Mouse (Mus musculus) left cerebral cortex, adult 9 months (tissue): Measurements from ENCODE around the gene Inpp5f.
"Not testable (repeated sequence)": the region's sequence is repeated elsewhere in the genome, so short reads cannot be mapped to it uniquely, and the experiment has no call there.

Source experiments
- DNase-seq, 2 experiments: peaks; one replicate each; pipeline ENCODE4 v3.0.0; 2022; ENCODE audit warnings: low spot score in 2 of 2

Gene Inpp5f

GRCm38 (mm10) chr7:128592936-128593241, 18.2 kb upstream of the Inpp5f start:
- DNase-seq, result no peak

- no peak for DNase-seq
Observed at GRCm38 (mm10) chr7:128596274-128596673, 14.9 kb upstream of the Inpp5f start.

DNA sequence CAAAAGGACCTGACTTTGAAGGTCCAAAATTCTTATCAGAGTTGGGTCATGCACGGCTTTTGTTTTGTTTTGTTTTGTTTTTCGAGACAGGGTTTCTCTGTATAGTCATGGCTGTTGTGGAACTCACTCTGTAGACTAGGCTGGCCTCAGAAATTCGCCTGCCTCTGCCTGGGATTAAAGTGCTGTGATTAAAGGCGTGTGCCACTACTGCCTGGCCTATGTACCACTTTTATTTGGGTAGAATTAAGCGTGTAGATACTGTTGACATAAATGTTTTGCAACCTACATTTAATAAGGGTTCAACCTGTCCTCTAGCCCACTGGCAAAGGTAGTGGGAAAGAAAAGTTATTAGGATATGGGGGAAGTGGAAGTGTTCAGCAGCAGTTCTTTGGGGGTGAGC, 12.1 kb upstream of the Inpp5f start:
- DNase-seq, result no peak

- DNase-seq, result no peak
Observed at GRCm38 (mm10) chr7:128601826-128602225, 9.3 kb upstream of the Inpp5f start.

DNA sequence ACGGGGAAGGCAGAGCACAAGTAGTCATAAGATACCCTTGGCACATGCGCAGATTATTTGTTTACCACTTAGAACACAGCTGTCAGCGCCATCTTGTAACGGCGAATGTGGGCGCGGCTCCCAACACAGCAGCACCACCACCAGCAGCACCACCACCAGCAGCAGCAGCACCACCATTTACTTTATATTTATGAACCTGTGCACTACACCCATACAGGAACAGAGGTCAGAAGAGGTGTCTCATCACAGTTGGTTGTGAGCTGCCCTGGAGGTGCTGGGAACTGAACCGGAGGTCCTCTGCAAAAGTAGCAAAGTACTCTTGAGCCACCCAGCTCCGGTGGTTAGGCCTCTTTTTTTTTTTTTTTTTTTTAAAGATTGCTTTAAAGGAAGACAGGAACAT, 1.2 kb upstream of the Inpp5f start:
- not testable (repeated sequence) for DNase-seq

DNA sequence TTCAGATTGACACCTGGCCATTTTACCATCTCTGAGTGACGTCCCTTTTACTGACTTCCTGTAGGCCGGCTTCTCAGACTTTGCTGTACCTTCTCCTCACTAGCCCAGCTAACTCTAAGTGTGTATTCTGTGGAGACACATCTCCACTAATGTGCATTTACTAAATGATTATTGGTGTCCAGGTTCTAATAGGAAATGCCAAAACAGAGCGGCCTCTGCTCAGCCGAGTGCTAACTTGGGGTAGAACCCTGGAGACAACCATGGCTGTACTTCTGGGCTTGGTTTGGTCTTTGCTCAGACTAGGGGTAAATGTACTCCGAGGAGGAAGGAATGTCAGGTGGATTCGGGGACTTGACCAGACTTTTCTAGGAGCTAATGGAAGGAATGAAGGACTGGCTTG, 638 bp upstream of the Inpp5f start:
- DNase-seq, result no peak

DNA sequence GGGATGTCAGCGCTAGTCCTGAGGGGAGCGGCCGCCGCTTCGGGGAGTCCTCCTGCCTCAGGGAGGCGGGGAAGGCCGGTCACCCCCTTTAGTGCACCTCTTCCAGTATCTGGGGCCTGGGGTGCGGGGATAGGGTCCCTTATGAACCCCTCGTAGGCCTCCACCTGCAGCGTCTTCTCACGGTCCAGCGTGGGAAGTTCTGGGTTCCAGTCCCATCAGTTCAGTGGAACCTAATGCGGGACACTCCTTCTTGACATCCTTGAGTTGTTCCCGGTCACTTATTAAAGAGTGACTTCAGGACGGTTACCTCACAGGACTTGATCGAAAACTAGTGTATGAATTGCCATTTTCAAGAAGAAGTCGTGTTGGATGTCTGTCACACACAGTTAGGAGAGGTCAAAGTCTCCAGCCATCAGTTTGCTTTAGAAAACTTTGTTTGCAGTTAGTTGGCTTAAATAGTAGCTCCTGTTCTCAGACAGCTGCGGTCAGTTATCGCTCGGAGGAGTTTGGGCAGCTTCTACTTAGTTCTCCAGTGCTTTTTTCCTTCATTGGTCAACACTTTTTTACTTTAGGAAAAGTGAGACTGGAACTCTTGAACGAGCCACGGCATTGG, 777 bp downstream of the Inpp5f start:
- DNase-seq, result no peak

DNA sequence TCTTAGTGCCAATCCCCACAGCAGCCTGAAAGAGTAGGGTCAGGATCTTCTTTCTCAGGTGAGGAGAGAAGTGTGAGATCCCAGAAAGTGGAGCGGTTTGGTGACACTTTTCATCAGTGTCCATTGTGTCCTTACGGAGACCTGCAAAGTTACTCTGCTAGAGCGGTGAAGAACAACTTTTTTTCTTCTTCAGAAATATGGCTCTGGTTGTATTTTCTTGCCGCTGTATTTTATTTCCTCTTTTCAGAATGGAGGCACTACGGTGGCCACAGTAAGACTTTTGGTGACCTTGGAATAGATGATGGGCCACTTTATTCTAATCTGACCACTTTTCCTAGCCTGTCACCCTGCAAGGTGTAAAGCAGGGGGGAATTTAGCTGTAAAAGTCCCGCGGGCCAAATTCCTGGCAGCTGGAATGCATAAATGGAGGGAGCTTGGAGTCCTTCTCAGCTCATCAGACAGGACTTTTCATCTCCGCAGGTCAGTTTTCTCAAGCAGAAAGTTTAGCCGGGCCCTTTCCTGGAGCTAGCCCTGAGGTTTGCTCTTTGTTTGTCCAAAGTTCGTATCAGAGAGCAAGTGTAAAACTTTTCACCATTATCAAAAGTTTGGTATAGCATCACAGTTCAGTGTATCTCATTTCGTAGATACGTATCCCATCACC, 1.5 kb downstream of the Inpp5f start:
- DNase-seq, result no peak

DNA sequence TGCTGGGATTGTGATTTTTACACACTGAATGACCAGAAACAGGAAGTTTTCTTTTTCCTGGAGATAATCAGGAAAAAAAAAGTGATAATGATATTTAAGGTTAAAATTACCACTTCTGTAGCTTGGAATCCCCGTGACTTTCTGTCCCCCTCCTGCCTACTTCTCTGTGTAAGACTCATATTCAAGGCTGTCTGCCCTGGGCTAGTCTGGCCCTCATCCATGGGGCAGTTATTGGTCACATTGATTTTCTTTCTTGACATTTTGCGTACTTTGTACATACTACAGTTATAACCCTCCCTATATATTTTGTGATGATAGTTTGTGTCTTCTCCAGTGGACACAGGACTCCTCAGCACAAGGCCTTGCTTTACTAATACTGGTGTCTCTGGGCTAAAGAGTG, 2.5 kb downstream of the Inpp5f start:
- DNase-seq, result no peak

GRCm38 (mm10) chr7:128617587-128617986, 6.5 kb downstream of the Inpp5f start:
- DNase-seq, result no peak

- no peak for DNase-seq
Observed at GRCm38 (mm10) chr7:128620178-128620577, 9.1 kb downstream of the Inpp5f start.

DNA sequence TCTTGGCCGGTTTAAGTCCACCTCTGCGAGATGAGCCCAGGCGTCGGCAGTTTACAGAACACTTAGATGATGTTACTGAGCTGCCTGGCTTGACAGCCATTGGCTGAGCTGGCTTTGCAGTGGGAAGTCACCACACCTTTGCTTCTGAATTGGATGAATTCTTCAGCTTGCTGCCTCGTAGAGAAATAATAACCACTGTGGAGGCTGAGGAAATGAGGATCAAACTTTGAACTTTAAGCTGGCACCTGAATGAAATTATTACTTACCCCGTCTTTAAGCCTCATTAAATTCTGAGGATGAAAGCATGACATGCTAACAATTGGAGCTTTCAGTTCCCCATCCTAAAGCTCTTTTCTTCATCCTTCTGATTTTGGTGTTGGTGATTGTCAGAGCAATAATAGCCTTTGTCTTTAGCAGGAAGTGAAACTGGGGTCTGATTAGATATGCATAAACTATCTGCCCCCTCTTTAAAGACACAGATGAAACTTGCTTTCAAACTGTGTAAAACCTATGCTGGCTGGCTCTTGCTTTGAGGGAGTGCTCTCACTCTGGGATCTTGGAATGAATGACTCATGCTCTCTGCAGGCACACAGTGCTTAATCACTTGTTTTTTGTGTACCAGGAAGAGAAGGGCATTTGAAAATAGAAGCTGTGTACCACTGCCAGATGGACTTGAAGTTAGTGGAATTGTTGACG, 11.3 kb downstream of the Inpp5f start:
- peak; percentile 42 to 61 for DNase-seq

GRCm38 (mm10) chr7:128622994-128623393, 11.9 kb downstream of the Inpp5f start:
- no peak for DNase-seq

DNA sequence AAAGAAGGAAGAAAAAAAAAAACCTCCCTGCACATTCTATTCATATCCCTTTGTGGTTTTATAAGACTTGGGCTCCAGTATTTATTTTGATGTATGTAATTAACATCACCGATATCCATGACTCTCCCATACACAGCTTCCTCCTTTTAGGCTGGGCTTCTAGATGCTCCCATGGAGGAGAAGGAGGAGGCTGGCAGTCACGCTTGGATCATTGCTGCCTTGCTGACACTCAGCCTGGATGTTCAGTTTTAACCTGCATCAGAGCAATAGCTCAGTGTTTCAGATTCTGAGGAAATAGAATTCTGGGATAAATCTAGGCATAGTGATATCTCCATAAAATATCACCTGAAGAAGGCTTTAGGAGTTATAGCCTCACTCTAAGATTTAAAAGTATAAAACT, 14.3 kb downstream of the Inpp5f start:
- DNase-seq, result no peak

GRCm38 (mm10) chr7:128626601-128627000, 15.5 kb downstream of the Inpp5f start:
- no peak for DNase-seq

DNA sequence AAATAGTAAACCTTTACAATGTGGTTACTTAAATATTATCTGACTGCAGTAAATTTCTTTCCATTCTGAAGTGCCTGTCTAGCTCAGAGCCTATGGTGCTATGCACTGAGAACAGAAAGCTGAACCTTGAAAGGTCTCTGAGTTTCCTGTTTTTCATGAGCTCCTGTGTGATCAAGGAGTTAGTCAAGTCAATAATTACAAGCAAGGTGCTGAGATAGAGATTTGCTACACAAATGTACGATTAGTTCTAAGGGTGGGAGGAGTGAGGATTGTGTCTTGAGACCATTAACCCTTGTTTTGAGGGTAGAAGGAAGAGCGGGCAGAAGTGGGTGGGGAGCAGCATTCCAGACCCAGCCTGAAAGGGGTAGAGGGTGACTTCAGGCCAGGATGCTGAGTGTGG, 16.1 kb downstream of the Inpp5f start:
- no peak for DNase-seq

DNA sequence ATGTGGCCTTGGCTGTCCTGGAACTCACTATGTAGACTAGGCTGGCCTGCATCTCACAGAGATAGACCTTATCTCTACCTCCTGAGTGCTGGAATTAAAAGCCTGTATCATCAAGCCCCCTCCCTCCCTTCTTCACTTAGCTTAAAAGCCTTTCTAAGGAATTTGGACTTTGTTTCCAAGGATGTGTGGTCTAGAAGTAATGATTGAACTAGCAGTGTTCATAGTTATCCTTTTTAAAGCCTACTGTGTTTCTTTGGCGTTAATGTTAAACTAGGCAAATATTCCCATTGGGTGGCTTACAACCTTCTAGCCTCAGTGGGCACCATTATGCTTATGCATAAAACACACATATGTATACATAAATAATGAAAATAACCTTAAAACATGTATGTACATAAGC, 16.6 kb downstream of the Inpp5f start:
- DNase-seq, result no peak

DNA sequence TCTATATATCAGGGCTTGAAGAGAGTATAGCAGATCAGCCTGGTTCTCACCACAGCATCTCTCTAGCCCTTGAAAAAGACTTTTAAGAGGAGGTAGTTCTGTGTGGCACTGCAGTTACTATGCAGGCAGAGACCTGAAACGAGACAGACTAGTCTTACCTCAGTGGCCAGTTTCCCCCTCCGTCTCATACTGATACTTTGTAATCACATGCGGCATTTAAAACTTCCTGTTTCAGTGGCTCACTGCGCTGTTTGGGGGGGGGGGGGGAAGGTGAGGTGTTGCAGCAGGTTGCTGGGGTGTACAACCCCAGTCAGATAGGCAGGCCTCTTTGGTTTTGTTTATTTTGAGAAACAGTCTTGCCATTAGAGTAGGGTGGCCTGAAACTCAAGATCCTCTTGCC, 22.0 kb downstream of the Inpp5f start:
- DNase-seq, result no peak

DNA sequence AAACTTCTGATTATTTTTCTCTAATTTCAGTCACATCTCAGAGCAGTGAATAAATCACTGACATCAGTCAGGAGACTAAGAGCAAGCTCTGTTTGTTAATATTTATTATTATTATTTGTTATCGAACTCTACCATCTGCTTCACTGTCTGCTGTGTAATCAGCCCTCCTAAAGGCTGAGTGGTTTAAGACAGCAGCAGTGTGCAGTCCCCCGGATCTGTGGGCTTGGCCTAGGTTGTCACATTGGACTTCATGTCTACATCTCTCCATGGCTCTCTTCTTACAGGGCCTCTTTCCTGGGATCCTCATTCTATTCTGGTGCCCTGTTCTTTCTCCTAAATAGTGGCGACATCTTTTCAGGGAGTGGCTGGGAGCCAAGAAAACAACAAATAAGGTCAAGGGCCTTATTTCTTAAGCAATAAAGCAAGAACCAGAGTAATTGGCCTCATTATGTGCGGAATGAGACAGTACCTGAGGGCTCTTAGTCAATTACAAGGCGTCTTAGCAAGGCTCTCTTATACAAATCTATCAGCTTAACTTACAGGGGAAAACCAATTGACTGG, 28.9 kb downstream of the Inpp5f start:
- no peak for DNase-seq

DNA sequence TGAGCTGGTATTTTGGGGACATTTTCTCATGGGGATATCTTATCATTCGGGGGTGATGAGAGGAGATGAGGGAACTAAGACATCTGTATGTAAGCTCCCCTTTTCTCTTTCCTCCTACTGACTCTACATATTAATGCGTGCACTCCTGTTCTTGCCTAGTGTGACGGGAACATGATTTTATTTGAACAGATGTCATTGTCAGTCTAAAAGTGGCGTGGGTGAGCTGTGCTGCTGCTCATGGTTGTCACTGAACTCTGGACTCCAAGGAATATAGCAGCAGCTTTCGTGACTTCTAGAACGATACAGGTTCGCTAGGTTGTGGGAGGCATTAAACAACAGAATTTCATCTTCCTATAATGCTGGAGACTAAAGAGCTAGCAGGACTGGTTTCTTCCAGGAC, 30.4 kb downstream of the Inpp5f start:
- peak in 1 of 2 experiments; percentile 49 for DNase-seq

DNA sequence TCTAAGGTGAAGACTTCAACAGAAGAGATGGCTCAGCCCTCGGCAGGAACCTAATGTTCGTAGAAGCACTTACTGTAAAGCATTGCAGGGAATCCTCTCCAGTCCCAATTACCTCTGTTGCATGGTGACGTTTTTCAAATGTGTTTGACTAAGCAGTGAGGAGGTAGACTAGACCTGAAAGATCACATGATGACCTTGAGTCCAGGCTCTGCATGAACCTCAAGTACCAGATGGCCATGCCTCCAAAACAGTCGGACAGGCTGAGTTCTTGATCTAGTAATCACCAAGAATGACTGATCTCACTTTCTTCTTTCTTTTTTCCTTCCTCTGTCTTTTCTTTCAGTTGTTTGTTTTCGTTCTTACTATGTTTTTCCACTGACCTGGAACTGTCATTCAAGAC, 31.3 kb downstream of the Inpp5f start:
- DNase-seq, result no peak

DNA sequence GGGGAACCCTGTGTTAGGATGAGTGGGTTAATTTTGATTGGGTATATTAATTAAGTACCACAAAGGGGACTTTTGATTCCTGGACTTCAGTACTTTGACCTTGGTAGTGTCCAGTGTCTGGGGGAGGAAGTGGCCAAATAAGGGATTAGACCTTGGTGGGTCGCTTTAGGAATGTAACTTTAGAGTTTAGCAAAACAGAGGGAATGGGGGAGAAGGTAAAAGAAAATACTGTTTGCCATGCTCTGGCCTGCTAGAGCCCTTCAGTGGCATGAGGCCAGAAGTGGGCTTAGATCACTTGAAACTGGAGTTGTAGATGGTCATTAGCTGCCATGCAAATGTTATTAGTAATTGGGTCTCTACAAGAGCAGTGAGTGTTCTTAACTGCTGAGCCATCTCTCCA, 45.8 kb downstream of the Inpp5f start:
- DNase-seq, result no peak

DNA sequence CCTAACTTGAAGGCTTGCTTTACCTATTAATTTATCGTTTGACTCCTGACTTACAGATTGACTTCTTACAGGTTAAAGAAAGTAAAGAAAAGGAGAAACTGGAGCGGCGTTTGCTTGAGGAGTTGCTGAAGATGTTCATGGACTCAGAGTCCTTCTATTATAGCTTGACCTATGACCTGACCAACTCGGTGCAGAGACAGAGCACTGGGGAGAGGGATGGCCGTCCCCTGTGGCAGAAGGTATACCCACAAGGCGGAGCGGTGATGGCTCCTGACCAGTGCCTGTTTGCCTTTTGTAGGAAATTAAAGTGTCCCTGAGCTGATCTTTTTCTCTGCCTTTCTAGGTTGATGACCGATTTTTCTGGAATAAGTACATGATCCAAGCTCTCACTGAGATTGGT, 52.8 kb downstream of the Inpp5f start:
- no peak for DNase-seq
